Mouse (Mus musculus) lung, postnatal 25 days (tissue): ENCODE measurements around the gene Ints2.
"Not testable (repeated sequence)": the region's sequence is repeated elsewhere in the genome, so short reads cannot be mapped to it uniquely, and the experiment has no call there.

Experiments
- DNase-seq: peaks from one replicate; pipeline ENCODE4 v3.0.0; 2022; ENCODE audit warnings: low spot score

Ints2 gene

DNA sequence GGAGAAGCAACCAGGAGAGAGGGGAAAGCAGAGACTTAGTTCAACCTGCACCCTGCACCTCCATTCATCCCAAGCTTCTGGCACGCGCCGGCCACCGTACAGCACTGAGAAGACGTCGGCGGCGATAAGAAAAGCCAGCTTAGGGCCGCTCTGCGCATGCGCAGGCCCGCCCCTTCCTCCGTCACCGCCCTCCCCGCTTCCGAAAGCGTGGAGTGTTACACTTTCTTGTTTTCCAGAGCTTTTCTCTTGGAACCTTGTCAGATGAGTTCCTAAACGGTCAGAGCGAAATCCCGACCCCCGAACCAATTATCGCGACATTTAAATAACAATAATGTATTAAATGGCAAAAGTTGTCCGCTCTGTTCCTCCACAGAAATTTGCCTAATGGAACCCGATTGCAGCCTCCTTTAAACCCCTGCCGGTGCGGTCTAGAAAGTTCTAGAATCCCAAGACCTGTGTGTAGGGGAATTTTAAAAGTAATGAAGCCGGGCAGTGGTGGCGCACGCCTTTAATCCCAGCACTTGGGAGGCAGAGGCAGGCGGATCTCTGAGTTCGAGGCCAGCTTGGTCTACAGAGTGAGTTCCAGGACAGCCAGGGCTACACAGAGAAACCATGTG lies at the start of gene Ints2:
Gene Ints2 (minus strand): TSS at position 116 of the 617 bp plus-strand sequence.
- peak; percentile 93 for DNase-seq

DNA sequence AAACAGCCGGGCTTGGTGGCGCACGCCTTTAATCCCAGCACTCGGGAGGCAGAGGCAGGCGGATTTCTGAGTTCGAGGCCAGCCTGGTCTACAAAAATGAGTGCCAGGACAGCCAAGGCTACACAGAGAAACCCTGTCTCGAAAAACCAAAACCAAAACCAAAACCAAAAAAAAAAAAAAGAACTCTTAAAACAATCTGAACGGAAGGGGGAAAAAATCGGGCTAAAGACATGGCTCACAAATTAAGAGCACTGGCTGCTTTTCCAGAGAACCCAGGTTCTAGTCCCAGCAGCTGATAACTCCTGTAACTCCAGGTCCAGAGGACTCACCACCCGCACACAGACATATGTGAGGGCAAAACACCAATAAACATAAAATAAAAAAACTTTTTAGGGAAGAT lies 34.8 kb upstream of the Ints2 start:
- not testable (repeated sequence) for DNase-seq

DNA sequence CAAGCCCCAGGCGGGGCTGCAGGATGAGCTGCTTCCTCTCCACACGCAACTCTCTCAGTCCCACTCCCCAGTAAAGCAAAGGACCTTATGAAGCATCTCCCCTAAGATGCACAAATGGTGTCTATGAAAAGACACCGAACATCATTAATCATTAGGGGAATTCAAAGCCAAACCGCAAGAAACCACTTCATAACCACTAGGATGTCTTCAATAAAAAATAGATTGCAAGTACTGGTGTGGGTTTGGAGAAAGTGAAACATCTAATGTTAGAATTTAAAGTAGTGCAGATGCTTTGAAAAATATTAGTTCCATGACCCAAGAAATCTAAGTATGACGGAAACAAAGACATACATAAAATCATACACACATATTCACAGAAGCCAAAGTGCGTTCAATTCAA lies 34.3 kb upstream of the Ints2 start:
- DNase-seq = no peak

DNA sequence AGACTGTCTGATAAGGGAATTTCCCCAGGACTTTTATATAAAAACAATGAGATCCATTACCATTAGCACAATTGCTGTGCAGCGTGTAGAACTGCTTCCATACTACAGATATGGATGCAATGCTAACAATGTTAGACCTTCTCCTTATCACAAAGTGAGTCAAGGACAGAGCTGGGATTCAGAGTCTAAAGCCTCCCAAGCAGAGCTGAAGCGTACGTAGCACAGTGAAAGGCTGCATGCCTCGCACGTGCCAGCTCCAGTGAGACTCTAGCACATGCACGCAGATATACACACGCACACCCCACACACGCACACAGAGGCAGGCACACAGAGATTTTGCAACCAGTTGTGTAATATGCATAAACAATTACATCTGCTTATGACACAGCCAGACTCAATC lies 28.4 kb upstream of the Ints2 start:
- DNase-seq = no peak

DNA sequence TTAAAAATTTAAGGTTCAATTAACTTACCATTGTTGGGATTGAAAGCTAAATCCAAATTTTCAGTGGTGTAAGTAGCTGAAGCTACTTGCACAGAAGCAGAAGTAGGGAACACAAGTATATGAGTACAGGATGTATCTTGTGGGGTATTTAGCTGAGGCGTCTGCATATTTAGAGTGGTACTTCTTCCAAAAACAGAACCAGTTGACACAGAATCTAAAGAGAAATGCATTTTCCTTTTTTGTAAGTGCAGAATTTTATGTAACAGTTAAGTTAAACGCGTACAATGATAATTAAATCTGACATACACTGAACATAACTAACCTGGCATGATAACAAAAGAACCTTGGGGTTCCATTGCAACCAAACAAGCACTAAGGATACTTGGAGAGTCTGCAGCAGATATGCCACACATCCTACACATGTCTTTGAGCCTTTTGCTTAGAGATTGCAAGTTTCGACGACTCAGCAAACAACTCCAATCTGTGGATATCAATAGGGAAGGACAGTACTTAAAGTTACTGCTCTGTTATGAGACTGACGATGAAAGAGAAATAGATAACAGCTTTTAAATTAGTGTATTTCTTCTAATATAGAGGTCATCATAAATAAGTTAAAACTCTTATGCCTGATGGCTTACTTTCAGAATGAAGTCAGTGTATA lies 21.2 kb upstream of the Ints2 start:
- DNase-seq = no peak

DNA sequence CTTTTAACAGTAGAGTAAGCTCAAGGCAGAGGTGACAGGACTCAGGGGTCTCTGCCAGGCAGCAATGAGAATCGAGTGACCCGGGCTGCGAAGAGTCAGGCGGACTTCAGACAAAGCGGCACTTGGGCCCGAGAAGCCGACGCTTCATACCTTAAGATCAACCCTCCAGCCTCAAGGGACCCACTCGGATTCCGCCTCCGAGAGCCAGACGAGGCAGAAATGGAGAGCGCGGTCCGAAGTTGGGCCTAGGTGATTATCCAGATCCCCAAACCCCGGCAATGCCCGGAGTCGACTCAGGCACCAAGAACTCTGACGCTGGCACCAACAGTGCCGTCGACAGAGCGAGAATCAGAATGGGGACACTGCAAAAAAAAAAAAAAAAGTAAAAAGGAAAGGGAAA lies 321 bp downstream of the Ints2 start:
- no peak for DNase-seq

DNA sequence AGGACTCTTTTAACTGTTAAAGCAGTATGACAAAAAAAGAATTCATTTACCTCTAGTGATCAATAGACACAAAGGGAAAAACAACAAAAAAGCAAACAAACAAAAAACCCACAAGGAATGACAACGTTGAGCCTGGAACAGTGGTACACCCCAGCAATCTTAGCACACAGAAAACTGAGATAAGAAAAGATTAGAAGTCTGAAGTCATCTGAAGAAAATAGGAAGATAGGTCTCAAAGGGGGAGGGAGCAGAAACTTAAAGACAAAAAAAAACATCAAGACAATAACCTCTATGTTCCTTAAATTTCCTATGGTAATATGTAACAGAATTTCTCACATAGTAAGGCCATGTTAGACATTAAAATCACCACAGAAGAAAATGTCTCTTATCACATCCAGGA lies 4.0 kb downstream of the Ints2 start:
- DNase-seq = no peak

DNA sequence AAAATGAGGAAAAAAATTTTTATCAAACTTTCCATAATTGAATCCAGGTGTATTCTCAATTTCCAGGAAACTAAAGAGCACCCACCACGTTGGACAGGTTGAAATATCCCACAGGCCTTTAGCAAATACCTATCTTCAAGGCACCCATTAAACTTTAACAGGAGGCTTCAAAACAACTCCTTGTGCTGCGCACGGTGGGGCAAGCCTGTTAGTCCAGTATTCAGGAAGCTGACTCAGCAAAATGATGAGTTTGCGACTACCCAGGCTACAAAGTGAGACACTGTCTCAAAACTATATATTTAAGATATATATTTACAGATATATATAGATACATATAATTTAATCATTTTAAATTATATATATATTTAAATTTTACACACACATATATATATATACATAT lies 24.9 kb downstream of the Ints2 start:
- no peak for DNase-seq

DNA sequence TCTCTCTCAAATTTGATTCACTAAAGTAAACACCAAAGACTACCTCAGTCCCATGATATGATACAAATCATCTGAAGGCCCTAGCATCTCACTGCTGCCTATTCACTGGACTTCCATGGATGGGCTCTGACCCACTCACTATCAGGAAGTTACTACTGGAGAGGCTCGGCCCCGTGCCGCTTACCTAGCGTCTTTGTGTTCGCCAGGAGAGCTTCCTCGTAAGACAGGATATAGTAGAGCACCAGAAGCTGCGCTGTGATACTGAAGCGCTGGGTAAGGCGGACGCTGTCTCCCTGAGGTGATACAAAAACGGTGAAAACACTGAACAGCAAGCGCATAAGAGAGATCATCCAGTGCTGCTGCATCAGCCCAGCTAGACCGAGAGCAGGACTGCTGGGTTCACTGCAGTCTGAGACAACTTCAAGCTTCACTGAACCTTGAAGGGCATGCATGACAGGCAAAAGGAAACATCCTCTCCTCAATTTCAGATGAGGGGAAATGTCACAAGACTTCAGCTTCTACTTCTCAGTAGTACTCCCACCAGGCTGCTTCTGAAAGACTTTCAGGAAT lies 25.5 kb downstream of the Ints2 start:
- no peak for DNase-seq

DNA sequence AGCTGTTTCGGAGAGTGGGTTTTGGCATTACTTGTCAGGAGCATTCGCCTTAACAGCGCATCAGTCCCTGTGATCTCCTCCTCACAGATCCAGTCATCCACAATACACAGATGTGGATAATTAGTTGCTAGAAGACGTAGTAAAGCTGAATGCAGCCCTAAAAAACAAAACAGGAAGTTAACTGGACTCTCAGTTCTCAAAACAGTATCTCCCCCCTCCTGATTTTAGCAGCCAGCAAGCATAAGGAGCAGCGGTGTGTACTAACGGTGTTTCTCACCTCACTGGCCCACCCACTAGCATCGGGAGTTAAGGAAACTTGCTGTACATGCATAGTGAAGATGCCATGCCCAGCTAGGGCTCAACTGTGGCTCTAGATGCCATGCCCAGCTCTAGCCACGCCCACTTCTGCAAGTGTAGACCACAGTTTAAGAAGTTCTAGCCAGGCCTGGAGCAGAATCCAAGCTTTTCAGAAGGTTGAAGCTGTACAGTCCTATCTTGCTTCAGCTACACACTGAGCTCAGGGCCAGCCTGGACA lies 30.7 kb downstream of the Ints2 start:
- no peak for DNase-seq

DNA sequence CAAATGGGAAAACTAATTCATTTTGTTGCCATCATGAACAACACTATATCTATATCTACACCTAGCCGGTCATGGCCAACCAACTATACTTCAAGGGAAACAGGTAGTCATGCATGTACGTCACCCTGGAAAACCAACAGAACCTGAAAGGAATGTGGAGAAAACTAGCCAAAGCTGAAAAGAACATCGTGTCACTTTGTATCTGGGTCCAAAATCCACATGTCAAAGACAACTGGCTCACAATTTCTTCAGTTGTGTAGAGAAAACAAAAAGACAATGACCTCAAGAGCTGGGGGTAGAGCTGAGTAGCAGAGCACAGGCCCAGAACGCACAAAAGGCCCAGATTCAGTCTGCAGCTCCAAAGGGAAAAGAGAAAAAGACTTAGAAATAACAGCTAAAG lies 31.6 kb downstream of the Ints2 start:
- no peak for DNase-seq

DNA sequence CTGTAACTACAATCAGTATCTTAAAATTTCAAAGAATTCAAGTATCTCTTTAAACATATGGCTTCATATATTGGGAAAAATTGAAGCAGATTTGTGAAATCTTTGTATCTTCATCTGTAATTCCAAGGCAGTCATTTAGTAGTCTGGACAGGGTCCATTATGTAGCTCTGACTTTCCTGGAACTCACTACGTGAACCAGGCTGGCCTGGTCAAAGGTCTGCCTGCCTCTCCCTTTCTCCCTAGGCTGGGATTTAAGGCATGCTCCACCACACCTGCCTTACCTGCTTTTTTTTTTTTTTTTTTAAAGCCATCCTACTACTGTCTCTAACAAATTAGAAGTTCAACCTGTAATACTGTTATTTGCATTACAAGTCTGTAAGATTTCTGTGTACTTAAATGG lies 45.6 kb downstream of the Ints2 start:
- no peak for DNase-seq

DNA sequence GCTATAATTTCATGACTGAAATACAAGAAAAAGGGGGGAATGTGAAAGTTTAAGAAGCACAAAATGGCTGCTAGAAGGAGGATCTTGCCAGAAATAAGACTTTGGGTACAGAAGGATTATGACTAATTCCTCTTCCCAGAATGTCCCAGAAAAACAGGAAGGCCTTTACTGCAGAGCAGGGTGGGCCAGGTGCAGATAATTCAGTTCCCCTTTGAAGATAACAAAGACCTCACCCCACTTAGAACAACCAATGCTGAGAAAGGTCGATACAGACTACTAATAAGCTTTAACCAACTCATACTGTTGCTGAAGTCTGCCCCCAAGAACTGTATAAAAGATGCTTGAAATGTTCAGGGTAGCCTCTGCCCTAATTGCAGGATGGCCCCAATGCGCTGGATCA lies 48.3 kb downstream of the Ints2 start:
- DNase-seq = no peak

DNA sequence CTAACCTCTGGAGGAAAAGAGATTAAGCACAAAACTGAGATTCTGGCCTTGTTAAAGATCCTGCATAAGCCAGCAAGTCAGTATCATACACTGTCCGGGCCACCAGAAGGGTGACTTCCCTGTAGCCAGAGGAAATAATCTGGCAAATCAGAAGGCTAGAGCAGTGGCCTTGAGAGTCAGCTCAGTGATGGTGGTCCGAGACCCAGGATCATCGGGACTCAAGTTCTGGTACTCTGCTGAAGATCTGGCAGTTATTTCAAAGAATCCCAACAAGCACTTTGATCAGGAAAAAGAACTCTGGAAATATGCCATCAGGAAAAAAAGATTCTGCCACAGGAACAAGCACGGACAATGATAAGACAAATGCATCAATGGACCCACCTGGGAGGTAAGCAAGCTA lies 51.5 kb downstream of the Ints2 start:
- no peak for DNase-seq

DNA sequence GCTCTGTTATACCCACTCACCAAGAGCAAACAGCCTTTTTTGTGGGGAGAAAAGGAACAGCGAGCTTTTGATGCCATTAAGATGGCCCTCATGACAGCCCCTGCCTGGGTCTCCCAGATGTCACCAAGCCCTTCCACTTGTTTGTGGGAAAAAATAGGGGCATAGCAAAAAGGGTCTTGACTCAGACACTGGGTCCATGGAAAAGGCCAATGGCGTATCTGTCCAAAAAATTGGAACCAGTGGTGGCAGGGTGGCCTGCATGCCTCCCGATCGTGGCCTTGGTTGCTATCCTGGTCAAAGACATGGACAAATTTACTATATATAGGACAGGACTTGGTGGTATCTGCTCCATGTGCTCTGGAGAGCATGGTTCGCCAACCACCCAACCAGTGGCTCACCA lies 52.3 kb downstream of the Ints2 start:
- DNase-seq = no peak

DNA sequence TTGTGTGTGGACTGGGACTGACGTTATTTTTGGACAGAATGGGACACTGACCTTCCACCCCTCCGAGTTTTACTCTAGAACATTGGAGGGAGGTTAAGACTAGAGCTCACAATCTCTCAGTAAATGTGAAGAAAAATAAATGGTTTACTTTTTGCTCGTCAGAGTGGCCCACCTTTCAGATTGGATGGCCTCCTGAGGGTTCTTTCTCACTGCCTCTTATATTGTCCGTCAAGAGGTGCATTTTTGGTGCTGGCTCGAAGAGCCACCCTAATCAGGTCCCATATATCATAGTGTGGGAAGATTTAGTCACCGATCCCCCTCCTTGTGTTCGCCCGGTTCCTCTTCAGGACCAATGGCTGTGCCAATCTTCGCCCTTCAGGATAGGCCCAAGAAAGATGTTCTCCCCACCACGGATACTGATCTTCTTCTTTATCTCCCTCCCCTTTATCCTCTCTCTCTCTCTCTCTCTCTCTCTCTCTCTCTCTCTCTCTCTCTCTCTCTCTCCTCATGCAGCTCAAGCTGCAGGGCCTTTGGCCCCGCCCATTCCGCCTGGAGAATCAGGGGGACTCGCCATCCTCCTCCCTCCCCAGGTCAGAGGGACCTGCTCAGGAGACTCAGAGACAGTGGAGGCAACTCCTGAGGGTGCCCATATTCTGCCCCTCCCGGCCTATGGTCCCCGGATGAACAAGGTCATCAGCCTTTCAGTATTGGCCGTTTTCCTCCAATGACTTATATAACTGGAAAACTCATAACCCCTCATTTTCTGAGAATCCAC lies 55.3 kb downstream of the Ints2 start:
- no peak for DNase-seq

DNA sequence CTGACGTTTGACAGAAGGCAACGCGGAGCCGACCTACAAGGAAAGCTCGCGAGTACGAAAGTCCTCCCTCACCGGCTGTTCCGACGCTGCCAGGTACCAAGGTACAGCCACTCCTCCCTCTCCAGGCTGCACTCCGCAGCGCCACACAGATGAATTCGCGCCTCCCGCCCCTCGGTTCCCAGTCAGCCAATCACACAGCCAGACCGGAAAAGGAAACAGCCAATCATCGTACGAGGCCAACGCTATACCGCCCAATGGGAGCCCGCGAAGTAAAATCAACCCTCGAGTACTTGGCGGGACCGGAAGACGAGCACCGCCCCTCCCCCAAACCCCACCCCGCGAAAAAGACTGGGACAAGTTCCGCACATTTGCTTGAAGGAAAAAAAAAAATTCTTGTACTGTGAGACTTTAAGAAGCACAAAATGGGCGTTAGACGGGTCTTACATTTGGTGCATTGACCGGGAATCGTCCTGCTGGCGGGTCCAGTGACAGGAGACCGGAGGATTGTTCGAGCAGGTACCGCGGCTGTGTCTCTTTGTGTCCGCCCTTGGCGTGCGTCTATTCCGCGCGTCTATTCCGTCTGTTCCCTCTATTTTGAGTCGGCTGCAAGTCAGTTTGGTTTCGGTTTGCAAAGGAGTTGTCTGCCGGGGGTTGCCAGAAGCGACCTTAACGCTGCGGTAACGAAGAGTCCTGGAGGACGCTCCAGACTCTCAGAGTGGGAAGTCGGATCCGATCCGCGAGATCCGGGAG lies 56.2 kb downstream of the Ints2 start, which contains the start of gene Brip1:
Gene Brip1 (minus strand): TSS at position 157 of the 750 bp plus-strand sequence.
- DNase-seq = peak; percentile 94

DNA sequence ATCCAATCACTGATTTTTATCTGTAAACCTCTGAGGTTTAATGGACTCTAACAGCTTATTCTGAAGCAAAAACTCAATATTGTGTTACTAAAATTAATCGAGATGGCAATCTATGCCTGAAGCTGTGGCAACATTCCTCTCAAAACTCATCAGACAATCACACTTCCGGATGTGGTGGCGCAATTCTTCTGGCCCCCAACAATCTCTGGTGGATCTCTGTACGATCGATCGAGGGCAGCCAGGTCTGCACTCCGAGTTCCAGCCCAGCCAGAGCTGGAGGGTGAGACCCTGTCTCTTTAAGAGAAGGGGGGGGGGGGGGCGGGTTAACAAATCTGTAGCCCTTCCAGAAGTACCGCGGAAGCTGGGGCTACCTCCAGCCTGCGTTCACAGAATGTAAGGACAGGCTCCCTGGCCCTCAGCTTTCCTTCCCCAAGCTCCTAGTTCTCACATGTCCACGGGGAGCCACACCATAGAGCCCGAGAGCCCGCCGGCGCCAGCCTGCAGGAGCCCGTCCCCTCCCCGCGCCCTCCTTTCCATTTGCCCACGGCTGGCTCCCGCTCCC lies 56.8 kb downstream of the Ints2 start:
- no peak for DNase-seq

DNA sequence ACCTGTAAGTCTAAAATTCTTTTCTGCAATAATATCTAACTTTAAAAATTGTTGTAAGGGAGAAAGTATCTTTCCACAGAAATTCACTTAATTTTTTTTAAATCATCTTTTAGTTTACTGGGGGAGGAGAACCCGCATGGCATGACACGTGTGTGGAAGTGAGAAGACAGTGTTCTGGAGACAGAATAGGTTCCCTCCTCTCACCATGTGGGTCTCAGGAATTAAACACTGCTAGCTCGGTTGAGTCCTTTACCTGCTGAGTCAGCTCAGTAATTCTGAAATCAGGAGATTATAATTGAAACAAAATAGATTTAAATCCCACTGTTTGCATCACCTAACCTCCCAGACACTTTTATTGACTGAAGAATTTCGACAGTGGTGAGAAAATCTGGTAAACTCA lies 57.6 kb downstream of the Ints2 start:
- no peak for DNase-seq

DNA sequence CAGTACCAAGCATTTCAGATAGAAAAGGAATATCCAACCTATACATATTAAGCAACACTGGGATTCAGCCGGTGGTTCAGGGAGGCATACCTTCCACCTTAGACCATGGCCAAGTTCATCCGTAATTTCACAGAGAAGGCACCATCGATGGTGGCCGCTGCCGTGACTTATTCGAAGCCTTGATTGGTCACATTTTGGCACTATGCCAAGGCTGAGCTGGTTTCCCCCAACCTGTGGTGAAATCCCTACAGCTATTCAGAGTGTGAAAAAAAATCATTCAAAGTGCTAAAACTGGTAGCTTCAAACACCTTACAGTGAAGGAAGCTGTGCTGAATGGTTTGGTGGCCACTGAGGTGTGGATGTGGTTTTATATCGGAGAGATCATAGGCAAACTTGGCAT lies 72.2 kb downstream of the Ints2 start:
- DNase-seq = not testable (repeated sequence)

DNA sequence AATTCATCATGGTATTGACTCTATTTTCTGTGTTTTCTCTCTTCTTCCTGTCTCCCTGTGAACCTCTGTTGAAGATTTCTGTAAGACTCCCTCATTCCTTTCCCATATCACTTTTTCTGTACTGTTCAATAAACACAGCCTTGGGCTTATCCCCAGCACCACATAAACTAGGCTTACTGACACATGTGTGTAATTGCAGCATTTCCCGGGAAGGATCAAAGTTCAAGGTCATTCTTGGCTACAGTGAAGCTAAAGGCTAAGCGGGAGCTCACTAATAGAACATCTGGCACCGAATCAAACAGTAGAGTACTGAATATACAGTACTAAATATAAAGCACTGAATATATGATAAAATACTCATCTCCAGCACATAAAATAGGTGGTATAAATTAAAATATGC lies 81.5 kb downstream of the Ints2 start:
- no peak for DNase-seq

DNA sequence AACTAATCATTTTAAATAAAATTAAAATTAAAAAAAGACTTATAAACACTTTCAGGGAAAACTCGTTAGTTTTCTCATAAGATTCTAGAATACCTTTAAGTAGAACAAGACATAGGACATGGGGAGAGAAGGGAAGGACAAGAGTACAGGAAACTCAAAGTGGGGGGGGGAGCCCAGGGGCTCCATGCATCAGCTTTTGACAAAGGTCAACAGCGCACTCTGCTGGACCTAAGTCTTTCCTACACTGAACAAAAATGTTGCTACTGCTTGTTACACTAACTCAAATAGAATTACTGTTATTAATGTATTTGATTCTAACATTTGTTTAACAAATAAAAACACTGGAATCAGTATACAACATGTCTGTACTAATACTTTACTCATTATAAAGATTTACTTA lies 83.2 kb downstream of the Ints2 start:
- peak; percentile 63 for DNase-seq
